Mouse (Mus musculus) CD4-positive, CD25-positive, alpha-beta regulatory T cell (primary cell): ENCODE results near the gene Btbd35f1. TPM values are rescaled to one million over a fixed set of nuclear protein-coding genes. Genes with fewer than 3 reads are reported as not detected.

ENCODE experiments used
- polyA plus RNA-seq: library from polyadenylated mRNA; unstranded; fragments of 100-300 nt; shearing (Covaris generic); gene quantifications from one replicate; pipeline ENCODE4 v1.2.1, GENCODE M21; 2017

Gene Btbd35f1
- not detected for polyA plus RNA-seq

DNA sequence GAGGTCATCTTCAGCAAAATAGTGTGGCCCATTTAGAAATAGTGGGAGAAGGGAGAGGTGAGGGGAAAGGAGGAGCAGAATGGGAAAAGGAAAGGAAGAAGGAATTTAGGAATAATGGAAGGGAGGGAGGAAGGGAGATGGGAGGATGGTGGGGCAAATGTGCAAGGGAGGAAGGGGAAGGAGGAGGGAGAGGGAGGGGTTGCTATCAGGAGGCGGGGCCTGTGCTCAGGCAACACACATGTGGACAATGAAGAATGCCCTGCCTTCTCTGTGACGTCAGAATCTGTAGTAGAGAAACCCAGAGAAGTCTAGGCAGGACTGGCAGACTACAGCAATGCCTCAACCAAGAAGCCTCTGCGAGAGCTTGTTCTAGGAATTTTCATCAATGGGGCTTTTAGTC lies at the start of gene Btbd35f1:
Btbd35f1 (plus strand) TSS at position 301 of the 400 bp plus-strand sequence.

Other genes starting within 250 kb of the Btbd35f1 start
- not detected for gene Gm5926, start 90.7 kb downstream of the Btbd35f1 start, polyA plus RNA-seq
- not detected for gene Btbd35f21, start 166.1 kb downstream of the Btbd35f1 start, polyA plus RNA-seq